Mouse (Mus musculus) limb, embryonic 14.5 days (tissue): Measurements from ENCODE around the gene Dnali1. TPM values are rescaled to one million over a fixed set of nuclear protein-coding genes. Genes with fewer than 3 reads are reported as not detected.
A peak's percentile ranks its signal among the peaks of the same experiment; 100 is the strongest.

Experiments
- ATAC-seq: fragments of 200-750 bp; cut with Nextera tagmentation; 2 replicates; pipeline ENCODE4 v1.8.0; 2017; ENCODE audit warnings: low read depth, moderate number of reproducible peaks, moderate TSS enrichment; ENCODE audit not compliant: low FRiP score
- DNase-seq: peaks from one replicate; pipeline ENCODE4 v3.0.0-alpha.2; 2015; ENCODE audit warnings: low spot score
- H3K27ac ChIP-seq: fragments of 300-500 bp; sonication (generic); replicated peaks from 2 replicates; pipeline ENCODE4 v1.5.1; 2014; ENCODE audit warnings: low read depth, mild to moderate bottlenecking, low read length, moderate library complexity, mixed read lengths
- H3K27me3 ChIP-seq: fragments of 300-500 bp; sonication (generic); 2 replicates; pipeline ENCODE4 v1.6.1; 2014; ENCODE audit warnings: low read length, mixed read lengths; ENCODE audit not compliant: control insufficient read depth, insufficient read depth
- H3K36me3 ChIP-seq: fragments of 300-500 bp; sonication (generic); 2 replicates; pipeline ENCODE4 v1.6.1; 2014; ENCODE audit warnings: mild to moderate bottlenecking, low read length, moderate library complexity, mixed read lengths; ENCODE audit not compliant: control insufficient read depth, insufficient read depth
- H3K4me1 ChIP-seq: fragments of 300-500 bp; sonication (generic); 2 replicates; pipeline ENCODE4 v1.6.1; 2014; ENCODE audit warnings: antibody characterized with exemption, low read length, mixed read lengths; ENCODE audit not compliant: control insufficient read depth, insufficient read depth
- H3K4me2 ChIP-seq: fragments of 300-500 bp; sonication (generic); replicated peaks from 2 replicates; pipeline ENCODE4 v1.6.1; 2014; ENCODE audit warnings: low read depth, mild to moderate bottlenecking, low read length, moderate library complexity; ENCODE audit not compliant: severe bottlenecking
- H3K4me3 ChIP-seq: fragments of 300-500 bp; sonication (generic); replicated peaks from 2 replicates; pipeline ENCODE4 v1.5.1; 2014; ENCODE audit warnings: low read length
- H3K9ac ChIP-seq: fragments of 300-500 bp; sonication (generic); 2 replicates; pipeline ENCODE4 v1.6.1; 2014; ENCODE audit warnings: mild to moderate bottlenecking, low read depth, low read length, moderate library complexity; ENCODE audit not compliant: severe bottlenecking
- H3K9me3 ChIP-seq: fragments of 300-500 bp; sonication (generic); 2 replicates; pipeline ENCODE4 v1.6.1; 2016; ENCODE audit warnings: low read length; ENCODE audit not compliant: control insufficient read depth
- POLR2A ChIP-seq: fragments of 200-500 bp; IDR thresholded peaks from 2 replicates; pipeline ENCODE4 v1.8.0; 2012; ENCODE audit warnings: inconsistent platforms, mild to moderate bottlenecking, moderate library complexity, borderline replicate concordance; ENCODE audit not compliant: insufficient read depth, insufficient read length; ENCODE audit errors: extremely low read depth
- WGBS: fragments of 180-500 bp; shearing (Covaris S2); extraction: QIAGEN DNeasy Blood & Tissue Kit; methylation state at CpG from one replicate; pipeline ENCODE4 v1.1.7; 2014; 5-methylcytosine and 5-hydroxymethylcytosine counted together
- polyA plus RNA-seq, 2 experiments: library from polyadenylated mRNA; depleted of rRNA in 1 of 2; stranded (reverse) in 1 of 2; unstranded in 1 of 2; fragments of >200 nt; fragmentation: Nextera tagmentation in 1 of 2; extraction: Ambion mirVana in 1 of 2; gene quantifications; 2 replicates each; pipeline versions ENCODE4 v1.2.1 to v1.2.3; 2012 to 2014

Dnali1 gene
- polyA plus RNA-seq, 2 experiments: 0.06 to 0.11 TPM

- Histone ChIP-seq H3K4me3 (no peak overlapping the region), H3K27ac (no peak overlapping the region), H3K4me1 (no peaks in the 10 kb centered on the region), H3K36me3 (peaks cover 22% of the 10 kb centered on the region), H3K9me3 (no peaks in the 10 kb centered on the region), H3K27me3 (no peaks in the 10 kb centered on the region), H3K4me2 (no peak overlapping the region), H3K9ac (no peak overlapping the region)
- WGBS: 6% methylated on average over 8 of the region's 8 CpGs
- ATAC-seq: 0 out of 2 replicates have a peak, but pooled peaks have one; percentile 30
- peak; percentile 72 for DNase-seq
- TF ChIP-seq POLR2A: no peak
Observed at GRCm38 (mm10) chr4:125099458-125099857, 34.0 kb upstream of the Dnali1 start.

- WGBS: 74% methylated on average over 4 of the region's 4 CpGs
- Histone ChIP-seq H3K9me3 (no peaks in the 10 kb centered on the region), H3K4me1 (no peaks in the 10 kb centered on the region), H3K9ac (no peak overlapping the region), H3K36me3 (peaks cover 19% of the 10 kb centered on the region), H3K4me2 (no peak overlapping the region), H3K27ac (no peak overlapping the region), H3K4me3 (no peak overlapping the region), H3K27me3 (no peaks in the 10 kb centered on the region)
- no peak for DNase-seq
- TF ChIP-seq POLR2A: no peak
- no peak for ATAC-seq
Observed at GRCm38 (mm10) chr4:125097412-125097811, 31.9 kb upstream of the Dnali1 start.

GRCm38 (mm10) chr4:125096066-125096465 is 30.6 kb upstream of the Dnali1 start:
- Histone ChIP-seq H3K4me1 (no peaks in the 10 kb centered on the region), H3K9me3 (no peaks in the 10 kb centered on the region), H3K4me3 (no peak overlapping the region), H3K36me3 (peaks cover 20% of the 10 kb centered on the region), H3K27ac (no peak overlapping the region), H3K9ac (no peak overlapping the region), H3K27me3 (no peaks in the 10 kb centered on the region), H3K4me2 (no peak overlapping the region)
- 85% methylated on average over 5 of the region's 5 CpGs for WGBS
- DNase-seq (no peak), ATAC-seq (no peak)
- TF ChIP-seq POLR2A: no peak

DNA sequence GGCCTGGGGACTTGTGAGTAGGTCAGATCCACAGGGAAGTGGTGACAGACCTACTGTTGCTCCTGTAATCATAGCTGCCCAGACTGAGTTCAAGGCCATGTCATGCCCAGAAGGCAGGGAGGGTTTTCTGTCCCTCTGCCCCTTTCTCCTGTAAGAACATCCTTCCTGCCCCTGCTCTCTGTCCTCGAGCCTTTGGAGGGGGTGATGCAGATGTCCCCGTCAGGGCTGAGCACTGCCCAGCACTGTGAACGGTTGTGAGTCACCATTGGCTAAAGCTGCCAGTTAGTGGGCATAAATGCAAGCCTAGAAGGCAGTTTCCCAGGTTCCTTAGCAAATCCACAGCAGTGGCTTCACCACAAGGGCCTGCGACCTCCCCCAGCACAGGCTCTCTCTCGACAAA is 27.5 kb upstream of the Dnali1 start:
- ATAC-seq (no peak), DNase-seq (no peak)
- Histone ChIP-seq H3K27me3 (no peaks in the 10 kb centered on the region), H3K27ac (no peak overlapping the region), H3K4me2 (no peak overlapping the region), H3K9me3 (no peaks in the 10 kb centered on the region), H3K4me3 (no peak overlapping the region), H3K36me3 (peaks cover 50% of the 10 kb centered on the region), H3K9ac (no peak overlapping the region), H3K4me1 (no peaks in the 10 kb centered on the region)
- TF ChIP-seq POLR2A: no peak
- 92% methylated on average over 5 of the region's 5 CpGs for WGBS

GRCm38 (mm10) chr4:125085346-125085841 is 19.9 kb upstream of the Dnali1 start:
- H3K9me3 ChIP-seq: no peaks in the 10 kb centered on the region
- peak; percentile 93 for ATAC-seq
- TF ChIP-seq POLR2A: no peak
- peak overlapping the region; percentile 83 for H3K4me2 ChIP-seq
- H3K4me3 ChIP-seq: peak overlapping the region; percentile 87
- peak overlapping the region; percentile 86 for H3K9ac ChIP-seq
- no peaks in the 10 kb centered on the region for H3K27me3 ChIP-seq
- peaks cover 10% of the 10 kb centered on the region for H3K4me1 ChIP-seq
- 0% methylated on average over 35 of the region's 45 CpGs for WGBS
- peak overlapping the region; percentile 95 for H3K27ac ChIP-seq
- peaks cover 31% of the 10 kb centered on the region for H3K36me3 ChIP-seq
- DNase-seq: peak; percentile 59
